Mouse (Mus musculus) gastrocnemius, adult 8-10 months (tissue): ENCODE measurements around the gene Aes. TPM values are rescaled to one million over a fixed set of nuclear protein-coding genes. Genes with fewer than 3 reads are reported as not detected.

ENCODE experiments used
- DNase-seq, 2 experiments: peaks; one replicate each; pipeline ENCODE4 v3.0.0; 2022; ENCODE audit warnings: low spot score in 2 of 2
- total RNA-seq, 4 experiments: library from RNA; stranded (reverse); gene quantifications; 2 replicates each; pipeline ENCODE4 v1.2.4; 2022

Gene Aes
- total RNA-seq, 4 experiments from 2014 or later = 851 to 988 (median 920) TPM

DNA sequence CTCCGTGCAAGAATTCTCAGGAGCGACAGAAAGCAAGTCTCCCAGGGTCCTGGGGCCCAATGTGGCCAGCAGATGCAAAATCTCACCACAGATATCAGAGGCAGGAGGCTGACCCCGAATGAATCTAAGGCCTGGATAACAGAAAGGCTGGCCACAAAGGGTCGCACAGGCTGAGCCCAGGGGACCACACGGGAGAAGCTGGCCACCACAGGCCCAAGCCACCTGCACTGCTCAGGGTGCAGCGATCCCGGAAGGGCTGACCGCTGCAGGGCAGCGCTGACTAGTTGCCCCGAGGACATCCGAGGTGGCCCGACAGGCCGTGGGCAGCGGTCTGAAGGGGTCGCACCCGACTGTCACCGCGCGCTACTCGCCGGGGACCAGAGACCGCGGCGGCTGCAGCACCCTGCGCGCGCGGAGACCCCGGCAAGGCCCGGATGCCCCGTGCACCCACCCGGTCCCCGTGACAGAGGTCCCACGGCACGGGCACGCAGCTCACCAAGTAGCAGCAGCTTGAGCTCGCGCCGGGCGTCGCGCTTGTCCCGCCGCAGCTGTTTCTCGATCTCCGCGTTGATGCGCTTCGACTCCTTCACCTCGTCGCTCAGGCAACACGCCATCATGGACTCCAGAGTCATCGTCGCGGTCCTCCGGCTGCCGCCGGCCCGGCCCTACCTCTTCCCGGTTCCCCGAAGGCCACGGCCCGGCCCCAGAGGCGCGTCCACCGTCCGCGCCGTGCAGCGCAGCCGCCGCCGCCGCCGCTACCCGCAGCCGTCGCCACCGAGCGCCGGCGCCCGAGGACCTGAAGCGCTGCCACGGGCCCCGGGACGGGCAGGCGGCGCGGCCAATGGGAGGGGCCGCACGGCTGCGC, 14.8 kb upstream of the Aes start:
- DNase-seq = no peak

DNA sequence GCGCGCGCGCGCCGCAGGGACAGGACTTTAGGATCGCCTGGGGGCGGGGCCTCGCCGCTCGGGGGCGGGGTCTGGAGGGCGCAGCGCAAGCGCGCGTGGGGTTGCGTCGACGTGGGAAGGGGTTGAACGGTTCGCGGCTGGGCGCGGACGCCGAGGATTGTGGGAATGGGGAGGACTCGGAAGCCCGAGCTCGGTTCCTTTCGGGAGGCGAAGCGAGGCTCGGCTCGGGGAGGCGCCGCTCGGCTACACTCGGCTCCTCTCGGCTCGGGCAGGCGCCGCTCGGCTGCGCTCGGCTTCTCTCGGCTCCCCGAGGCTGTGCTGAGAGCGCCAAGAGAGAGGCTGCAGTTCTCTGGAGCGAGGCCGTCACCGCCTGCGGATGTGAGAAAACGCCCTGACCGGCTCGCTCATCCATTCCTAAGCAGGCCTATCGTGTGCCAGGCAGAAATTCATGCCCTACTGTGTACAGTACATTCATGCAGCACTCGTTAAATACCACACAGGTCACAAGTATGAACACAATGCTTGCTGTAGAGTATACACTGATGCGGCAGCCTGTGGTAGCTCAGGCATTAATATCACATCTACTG, 14.0 kb upstream of the Aes start, which contains the start of gene Gna11:
Gene Gna11 (minus strand): TSS at position 30 of the 587 bp plus-strand sequence.
- peak; percentile 99 for DNase-seq

DNA sequence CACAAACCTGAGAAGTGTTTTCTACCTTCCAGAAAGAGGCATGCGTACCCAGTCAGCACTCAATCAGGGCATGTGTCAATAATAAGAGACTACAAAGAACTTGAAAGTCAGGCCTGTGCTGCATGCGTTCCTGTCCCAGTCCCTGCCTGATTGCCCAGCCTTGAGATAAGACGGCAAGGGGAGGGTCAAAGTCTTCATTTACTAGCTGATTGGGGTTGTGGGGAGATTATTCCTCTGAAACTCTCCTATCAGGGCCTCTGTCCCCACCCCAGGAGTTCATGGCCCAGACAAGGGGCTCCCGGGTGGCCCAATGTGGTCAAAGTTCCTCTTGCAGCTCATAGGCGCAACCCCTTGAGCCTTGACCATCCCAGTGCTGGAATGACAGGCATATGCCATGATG, 13.0 kb upstream of the Aes start:
- DNase-seq = no peak

DNA sequence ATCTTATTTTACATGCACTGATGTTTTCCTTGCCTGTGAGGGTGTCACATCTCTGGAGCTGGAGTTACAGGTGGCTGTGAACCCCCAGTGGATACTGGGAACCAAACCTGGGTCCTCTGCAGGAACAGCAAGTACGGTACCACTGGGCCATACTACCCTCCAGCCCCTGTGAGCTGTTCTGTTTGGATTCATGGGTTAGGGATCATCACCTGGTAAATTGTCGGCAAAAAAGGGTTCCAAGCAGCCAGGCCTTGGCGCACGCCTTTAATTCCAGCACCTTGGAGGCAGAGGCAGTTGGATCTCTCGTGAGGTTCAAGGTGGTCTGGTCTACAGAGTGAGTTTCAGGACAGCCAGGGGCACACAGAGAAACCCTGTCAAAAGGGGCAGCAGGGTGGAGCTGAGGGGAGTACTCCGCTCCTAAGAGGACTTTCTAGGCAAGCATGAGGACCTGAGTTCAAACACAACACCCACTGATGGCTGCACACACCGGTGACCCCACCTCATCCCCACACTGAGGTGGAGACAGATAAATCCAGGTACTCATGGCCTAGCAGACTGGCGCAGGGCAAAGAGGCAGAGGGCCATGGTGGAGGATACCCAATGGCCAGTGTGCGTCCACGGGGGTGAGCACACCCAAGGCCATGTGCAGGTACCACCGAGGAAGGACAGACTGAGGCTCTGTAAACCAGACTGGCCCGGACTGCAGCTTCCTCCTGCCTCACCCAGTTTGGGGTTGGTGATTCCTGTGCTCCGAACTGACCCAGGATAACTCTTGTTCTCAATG, 12.3 kb upstream of the Aes start:
- DNase-seq = no peak

DNA sequence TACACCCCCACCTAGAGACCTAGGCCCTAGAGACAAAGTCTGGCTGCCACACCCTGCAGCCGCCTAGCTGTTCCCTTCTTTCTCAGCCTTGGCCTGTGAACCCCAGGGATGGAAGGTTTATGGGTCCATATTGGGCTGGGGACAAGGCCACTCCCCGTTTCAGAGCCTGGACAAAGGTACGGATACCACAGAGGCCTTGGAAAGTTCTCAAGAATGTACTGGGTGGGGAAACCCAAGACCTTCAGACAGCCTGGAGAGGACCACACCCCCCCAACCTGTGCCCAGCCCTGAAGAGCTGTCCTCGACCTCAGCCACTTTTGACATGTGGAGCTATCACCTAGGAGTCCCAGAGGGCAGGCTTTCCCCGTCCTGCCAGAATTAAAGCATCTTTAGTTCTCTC, 10.3 kb upstream of the Aes start:
- DNase-seq = no peak

DNA sequence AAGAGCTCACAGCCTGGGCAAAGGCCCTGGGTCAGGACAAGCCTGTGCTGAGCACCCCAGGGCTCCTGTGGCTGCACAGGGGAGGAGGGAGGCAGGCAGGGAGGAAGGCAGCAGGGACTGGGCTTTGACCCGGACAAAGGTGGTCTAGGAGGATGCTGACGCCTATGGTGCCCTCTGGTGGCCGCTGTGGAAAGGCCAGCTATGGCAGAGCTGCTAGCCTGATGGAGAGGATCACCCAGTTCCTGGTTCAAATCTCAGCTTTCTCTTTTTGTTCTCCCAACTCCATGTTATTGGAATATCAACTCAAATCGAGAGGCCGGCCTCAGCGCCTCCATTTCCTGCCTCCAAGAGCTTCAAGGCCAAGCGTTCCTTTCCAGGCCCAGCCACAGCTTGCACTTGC, 9.0 kb upstream of the Aes start:
- DNase-seq = no peak

DNA sequence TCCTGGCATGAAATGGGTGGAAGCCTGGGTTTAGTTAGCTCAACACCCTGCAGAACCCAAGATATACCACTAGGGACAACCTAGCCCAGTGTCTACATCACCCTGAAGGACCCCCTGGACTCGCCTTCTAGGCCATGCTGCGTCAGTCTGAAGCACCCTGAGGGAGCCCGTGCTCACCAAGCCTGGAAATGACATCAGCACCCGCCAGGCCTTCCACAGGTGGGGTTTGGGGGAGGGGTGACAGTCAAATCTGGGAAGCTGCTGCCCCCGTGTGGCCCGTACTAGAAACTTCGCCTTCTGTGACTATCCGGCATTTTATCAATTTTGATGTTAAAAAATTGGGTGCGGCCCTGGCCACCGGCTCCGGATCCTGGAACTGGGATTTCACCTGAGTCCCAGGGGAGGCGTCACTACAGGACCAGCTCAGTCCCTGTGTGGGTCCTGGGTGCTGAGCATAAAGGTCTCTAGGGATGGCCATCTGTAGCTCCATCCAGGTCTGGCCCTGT, 7.6 kb upstream of the Aes start:
- DNase-seq = peak; percentile 70 to 78

DNA sequence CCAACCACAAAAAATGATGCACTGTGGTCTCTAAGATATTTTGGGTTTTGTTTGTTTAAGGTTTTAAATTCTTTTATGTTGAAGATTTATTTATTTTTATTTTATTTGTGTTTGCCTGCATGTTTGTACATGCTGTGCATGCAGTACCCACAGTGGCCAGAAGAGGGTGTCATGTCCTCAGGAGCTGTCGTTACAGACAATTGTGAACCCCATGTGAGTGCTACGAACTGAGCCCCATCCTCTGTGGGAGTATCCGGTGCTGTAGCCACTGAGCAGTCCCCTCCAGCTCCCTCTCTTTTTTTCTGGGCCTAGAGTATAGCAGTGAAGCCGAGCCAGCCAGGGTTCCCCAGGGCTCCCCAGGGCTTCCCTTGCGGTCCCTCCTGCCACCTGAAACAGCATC, 6.1 kb upstream of the Aes start:
- DNase-seq = no peak

DNA sequence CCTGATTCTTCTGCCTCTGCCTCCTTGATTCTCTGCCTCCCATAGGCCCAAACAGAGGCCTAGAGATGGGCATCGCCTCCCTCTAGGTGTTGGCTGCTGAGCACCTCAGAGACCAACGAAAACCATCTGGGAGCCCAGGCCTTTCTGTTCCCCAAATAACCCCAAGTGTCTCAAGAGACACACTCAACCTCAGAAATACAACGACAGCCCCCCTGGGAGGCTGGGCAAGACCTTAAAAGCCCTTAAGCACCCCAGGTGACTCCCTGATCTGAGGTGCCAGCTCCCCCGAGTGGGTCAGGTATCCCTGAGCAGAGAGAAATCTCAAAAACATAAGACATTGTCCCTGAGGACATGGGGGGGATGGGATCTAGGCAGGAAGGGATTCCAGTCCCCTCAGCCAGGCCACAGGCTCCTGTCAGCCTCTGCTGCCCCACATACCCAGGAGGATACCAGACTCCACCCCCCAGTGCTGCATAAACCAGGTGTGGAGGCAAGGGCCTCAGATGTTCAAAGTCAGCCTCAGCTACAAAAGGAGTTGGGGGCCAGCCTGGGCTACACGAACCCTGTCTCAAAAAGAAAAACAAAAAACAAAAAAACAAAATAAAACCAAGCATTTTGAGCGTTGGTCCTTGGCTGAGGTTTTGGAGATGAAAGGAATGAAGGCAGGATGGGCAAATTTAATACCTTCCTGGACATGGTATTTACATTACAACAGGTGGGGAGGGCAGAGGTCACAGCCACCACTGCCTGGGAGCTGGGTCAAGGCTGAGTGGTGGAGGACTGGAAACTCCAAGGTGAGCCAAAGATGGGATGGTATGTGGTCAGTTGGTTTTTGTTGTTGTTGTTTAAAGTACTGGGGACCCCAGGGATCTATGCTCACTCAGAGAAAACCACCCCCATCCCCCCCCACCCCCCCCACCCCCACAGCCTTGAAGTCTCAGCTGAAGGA, 5.2 kb upstream of the Aes start:
- DNase-seq = no peak

DNA sequence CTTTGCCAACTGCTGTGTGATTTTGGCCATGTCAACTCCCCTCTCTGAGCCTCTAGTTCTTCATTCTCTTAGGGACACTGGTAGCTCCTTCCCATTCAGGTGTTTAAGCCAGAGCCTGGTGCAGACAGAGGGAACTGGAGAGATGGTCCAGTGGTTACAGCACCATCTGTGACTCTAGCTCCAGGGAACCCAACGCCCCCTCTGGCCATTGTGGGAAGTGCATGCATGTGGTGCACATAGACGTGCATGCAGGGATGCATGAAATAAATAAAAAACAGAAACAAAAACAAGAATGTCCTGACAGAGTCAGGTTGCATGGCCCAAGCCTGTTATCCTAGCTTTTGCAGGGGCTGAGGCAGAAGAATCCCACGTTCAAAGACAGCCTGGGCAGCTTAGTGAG, 3.0 kb upstream of the Aes start:
- DNase-seq = no peak

DNA sequence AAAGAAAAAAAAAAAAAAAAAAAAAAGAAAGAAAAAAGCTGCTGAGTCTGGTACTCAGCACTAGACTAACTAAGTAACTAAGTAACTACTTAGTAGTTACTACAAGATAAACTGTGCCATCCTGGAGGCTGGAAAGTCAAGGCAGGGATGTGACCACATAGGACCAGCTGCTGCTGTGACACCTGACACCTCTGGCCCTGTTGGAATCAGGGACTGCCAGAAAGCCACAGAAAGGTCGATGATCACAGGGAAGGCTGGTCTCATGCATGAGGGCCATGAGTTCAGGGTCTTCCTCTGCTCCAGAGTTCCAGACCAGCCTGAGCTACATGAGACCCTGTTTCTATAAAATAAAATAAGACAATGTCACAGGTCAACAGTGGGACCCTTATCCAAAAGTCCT, 1.8 kb upstream of the Aes start:
- no peak for DNase-seq

DNA sequence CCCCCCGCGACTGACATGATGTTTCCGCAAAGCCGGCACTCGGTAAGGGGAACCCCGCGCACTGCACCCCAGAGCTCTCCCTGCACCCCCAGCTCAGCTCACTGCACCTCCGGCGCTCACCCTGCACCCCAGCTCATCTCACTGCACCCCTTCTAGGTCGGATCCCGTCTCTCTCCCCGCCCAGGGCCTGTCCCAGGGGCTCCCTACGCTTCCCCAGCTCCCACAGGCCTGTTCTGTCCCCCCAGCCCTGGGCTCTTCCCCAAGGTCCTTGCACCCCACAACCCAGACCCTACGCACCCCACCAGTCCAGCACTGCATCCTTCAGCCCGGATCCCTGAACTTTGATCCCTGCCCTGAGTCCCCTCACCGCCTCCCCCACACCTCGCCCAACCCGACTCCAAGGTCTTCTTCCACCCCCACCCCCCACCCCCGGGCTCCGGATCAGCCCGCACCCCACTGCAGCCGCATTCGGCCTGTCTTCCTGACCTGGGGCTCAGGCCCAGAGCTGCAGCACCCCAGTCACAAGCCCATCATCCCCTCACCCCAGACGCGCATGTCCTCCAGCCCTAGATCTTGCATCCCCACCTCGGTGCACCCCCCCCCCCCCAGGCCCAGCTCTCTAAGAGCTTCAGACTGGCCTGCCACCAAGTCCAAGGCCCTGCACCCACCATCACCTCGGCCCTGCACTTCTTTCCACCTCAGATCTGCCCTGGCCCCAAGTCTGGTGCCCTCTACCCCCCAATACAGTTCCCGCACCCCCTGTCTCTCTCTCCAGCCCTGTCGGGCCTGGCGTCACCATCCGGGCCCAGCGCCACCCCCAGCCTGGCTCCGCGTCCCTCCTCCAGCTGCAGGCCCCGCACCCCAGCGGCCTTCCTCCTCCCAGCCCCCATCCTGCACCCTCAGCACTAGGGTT, 595 bp downstream of the Aes start:
- DNase-seq = peak in 1 of 2 experiments; percentile 40

DNA sequence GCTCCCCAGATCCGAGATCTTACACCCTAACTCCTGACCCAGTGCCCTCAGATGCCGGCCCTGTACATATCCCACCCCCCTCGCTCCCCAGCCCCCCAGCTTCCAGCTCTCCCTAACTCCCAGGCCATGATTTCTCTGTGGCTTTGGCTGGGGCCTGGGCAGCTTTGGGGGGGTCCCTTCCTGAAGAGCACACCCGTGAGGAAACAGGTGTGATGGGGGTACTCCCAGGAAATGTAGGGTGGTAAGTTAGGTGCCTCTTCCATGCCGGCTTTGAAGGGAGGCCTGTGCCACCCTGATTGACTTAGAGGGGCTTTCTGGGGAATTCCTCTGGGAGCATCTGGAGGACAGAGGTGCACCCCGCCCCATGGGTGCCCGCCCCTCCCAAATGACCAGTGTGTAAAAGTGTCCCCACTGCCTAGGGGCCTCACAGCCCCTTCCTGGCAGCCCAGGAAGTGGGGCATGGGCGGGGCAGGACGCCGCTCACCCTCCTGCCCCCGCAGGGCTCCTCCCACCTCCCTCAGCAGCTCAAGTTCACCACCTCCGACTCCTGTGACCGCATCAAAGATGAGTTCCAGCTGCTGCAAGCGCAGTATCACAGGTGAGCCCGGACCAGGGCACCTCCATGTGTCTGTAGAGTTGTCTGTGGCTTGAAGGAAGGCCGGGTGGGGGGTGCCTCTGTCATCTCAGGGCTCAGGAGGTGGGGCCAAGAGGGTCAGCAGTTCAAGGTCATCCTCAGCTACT, 1.6 kb downstream of the Aes start:
- DNase-seq = no peak

DNA sequence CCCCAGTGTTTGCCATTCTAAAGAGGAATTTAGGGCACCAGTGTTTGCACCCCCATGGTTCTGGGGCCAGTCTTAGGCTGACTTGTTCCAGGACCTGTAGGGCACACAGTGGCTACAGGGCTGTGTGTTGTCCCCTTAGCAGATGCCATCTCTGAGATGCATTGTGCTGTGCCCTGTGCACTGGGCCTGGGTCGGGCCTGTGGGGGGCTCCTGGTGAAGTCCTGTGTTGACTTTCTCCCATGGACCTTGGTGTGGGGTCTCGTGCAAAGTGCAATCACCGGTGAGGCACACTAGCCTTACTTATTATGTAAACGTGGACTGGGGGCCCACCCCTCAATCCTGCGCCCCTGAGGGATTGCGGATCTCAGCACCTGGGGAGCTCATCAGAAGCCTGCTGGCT, 3.1 kb downstream of the Aes start:
- DNase-seq = no peak

DNA sequence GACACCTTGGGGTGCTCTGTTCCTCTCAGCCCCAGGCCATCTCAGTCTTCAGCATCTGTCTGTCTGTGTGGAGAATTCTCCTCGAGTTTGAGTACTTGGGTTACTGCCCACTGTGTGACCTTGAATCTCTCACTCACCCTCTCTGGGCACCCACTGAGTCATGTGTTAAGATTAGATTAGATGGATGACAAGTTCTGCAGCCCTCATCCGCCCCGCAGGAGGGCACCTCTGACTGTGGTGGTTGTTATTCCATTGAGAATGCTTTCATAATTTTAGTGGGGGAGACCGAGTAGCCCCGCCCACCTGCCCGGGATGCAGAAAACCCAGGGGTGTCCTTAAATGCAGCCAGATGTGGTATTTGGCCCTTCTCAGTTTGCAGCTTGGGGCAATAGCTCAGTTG, 4.2 kb downstream of the Aes start:
- DNase-seq = no peak

DNA sequence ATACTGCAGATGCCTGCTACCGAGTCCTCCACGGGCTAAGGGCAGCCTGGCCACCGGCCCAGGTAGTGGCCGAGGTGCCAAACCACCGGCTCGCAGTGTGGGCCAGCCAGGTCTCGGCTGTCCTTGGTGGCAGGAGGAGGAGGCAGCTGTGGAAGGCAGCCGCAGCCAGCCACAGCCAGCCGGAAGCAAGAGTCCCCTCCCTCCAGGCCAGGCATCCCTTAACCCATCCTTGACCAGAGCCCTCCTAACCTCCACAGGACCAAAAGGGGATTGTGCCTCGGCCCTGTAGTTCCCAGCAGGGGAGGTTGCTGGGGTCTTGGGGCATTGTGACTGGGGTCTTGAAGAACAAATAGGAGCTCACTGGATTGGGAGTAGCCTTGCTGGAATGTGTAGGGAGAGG, 4.9 kb downstream of the Aes start:
- peak in 1 of 2 experiments; percentile 56 for DNase-seq

DNA sequence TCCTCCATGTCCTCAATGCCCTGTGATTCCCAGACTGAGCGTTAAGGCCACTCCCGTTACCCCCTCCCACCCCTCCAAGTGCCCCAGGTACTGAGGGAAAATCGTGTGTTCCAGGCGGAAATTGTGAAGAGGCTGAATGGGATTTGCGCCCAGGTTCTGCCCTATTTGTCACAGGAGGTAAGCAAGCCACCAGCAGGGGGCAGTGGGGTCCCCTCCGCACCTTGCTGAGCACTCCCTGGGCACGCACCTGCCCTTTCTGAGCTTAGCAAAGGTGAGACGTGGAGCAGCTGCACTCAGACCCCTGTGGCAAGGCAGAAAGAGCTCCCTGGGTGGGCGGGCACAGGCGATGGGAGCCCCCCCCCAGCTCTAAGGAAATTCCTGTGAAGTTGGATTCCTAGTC, 5.4 kb downstream of the Aes start:
- DNase-seq = peak in 1 of 2 experiments; percentile 62

DNA sequence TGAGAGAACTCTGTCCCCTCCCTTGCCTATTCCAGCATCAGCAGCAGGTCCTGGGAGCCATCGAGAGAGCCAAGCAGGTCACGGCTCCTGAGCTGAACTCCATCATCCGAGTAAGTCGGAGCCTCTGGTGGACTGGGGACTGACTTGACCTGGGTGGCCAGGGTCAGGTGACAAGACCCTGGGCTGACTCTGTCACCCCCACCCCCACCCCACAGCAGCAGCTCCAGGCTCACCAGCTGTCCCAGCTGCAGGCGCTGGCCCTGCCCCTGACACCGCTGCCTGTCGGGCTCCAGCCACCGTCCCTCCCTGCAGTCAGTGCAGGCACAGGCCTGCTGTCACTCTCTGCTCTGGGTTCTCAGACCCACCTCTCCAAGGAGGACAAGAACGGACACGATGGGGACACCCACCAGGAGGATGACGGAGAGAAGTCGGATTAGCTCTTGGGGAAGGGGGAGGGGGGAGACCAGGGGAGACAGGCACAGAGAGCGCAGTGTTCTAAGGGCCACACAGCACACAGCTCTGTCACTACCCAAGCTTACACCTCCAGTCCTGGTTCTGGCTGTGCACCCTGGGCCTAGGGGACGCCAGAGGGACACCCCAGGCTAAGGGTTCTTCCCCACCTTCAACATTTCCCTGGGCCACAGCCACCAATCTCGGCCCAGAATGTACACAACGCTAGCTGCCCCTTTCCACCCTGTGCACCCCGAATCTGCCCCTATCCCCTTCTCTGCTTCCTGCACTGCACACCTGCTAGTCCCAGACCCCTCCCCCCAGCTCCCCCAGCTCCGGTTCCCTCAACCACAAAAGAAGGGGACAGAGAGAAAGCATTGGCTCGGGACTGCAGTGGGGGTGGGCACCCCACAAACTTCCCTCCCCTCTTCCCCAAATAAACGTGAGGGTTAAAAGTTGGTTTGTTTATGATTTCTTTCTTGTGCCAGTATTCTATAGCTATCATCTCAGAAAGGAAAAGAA, 6.3 kb downstream of the Aes start:
- DNase-seq = no peak
